18 mouse cellular contexts compared by ENCODE assay signal in the genomic region with DNA sequence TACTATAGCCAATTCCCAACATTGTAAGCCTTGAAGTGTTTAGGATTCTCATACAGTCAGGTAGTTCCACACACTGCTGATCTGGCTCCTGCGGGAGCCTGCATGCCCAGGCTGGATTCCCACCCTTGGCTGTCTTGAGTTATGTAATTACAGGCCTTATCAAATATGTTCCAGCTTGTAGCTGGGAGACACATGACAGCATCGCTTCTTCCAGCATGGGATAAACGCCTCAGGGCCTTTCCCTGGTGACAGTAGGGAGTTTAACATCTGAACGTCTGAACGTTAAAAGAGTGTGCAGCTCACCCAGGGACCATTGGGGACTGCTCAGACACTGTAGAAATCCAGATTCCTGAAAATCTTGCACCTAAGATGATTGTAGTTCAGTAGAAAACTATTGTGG. TPM values are rescaled to one million over a fixed set of nuclear protein-coding genes. Genes with fewer than 3 reads are reported as not detected.
DNase-seq lines count a peak whose midpoint lies in the region; ATAC-seq and TF ChIP-seq lines count a peak whose summit lies in the region.
"Had no signal": no experiment of that assay in that cellular context is flagged by ENCODE, and none has a peak within 500 bp of the region (broad histone marks: within the 10 kb centered on the region; RNA-seq: fewer than 3 reads in every experiment).

No protein-coding gene starts in this region.

- H3K4me2 ChIP-seq in hindbrain, postnatal 0 days (ENCODE audit: low read depth, low read length): no peak overlapping the region
- H3K4me2 ChIP-seq in hindbrain, embryonic 13.5 days: no peak overlapping the region
- no peak overlapping the region for H3K4me2 ChIP-seq in heart, embryonic 15.5 days
- H3K4me2 ChIP-seq: stomach, embryonic 15.5 days had no signal

- no peak for ATAC-seq in hindbrain, postnatal 0 days
- ATAC-seq in hindbrain, embryonic 13.5 days (ENCODE audit: low FRiP score): no peak
- 0 out of 2 replicates have a peak, but pooled peaks have one; percentile 31 for ATAC-seq in heart, embryonic 15.5 days (replicated peaks; ENCODE audit: insufficient number of reproducible peaks, insufficient read depth, low FRiP score, low read depth)
- ATAC-seq: intestine, postnatal 0 days had no signal

- no peaks in the 10 kb centered on the region for H3K9me3 ChIP-seq in hindbrain, postnatal 0 days (ENCODE audit: low read length)
- H3K9me3 ChIP-seq in hindbrain, embryonic 13.5 days: no peaks in the 10 kb centered on the region
- no peaks in the 10 kb centered on the region for H3K9me3 ChIP-seq in heart, embryonic 15.5 days (replicated peaks)
- H3K9me3 ChIP-seq: G1E; hindbrain, embryonic 10.5 days; stomach, embryonic 15.5 days had no signal

- TF ChIP-seq POLR2A in testis, adult 2 months (IDR thresholded peaks at IDR 0.05; ENCODE audit: control insufficient read depth, low read depth, low read length): no peak

- H3K27me3 ChIP-seq in hindbrain, postnatal 0 days (ENCODE audit: insufficient read depth, low read length): no peaks in the 10 kb centered on the region
- H3K27me3 ChIP-seq in hindbrain, embryonic 13.5 days: no peaks in the 10 kb centered on the region
- H3K27me3 ChIP-seq in testis, adult 2 months (ENCODE audit: control insufficient read depth, insufficient read depth, low read length): no peaks in the 10 kb centered on the region
- no peaks in the 10 kb centered on the region for H3K27me3 ChIP-seq in heart, embryonic 15.5 days
- H3K27me3 ChIP-seq: stomach, embryonic 15.5 days had no signal

- H3K4me3 ChIP-seq in hindbrain, postnatal 0 days (ENCODE audit: low read length): no peak overlapping the region
- no peak overlapping the region for H3K4me3 ChIP-seq in hindbrain, embryonic 13.5 days
- no peak overlapping the region for H3K4me3 ChIP-seq in testis, adult 2 months (ENCODE audit: control insufficient read depth, low read depth, low read length)
- H3K4me3 ChIP-seq in heart, embryonic 15.5 days: no peak overlapping the region
- H3K4me3 ChIP-seq: hindbrain, embryonic 10.5 days; stomach, embryonic 15.5 days had no signal

- no peak for DNase-seq in hindbrain, postnatal 0 days (ENCODE audit: low spot score)
- no peak for DNase-seq in testis, postnatal 10 days (ENCODE audit: low spot score)
- peak; percentile 38 for DNase-seq in skeletal muscle tissue, adult 2 months (ENCODE audit: low read depth, low spot score)
- DNase-seq in adrenal gland, postnatal 10 days: no peak
- DNase-seq in thymus, postnatal 4 days: no peak
- DNase-seq: adrenal gland, postnatal 14 days; cerebellum, adult 9-10 months; kidney, postnatal 10 days; retina, postnatal 1 day; thymus, postnatal 36 days had no signal

- H3K4me1 ChIP-seq in hindbrain, postnatal 0 days (ENCODE audit: insufficient read depth, low read length): no peaks in the 10 kb centered on the region
- H3K4me1 ChIP-seq in hindbrain, embryonic 13.5 days (replicated peaks): peaks cover 15% of the 10 kb centered on the region
- H3K4me1 ChIP-seq in testis, adult 2 months (ENCODE audit: control insufficient read depth, insufficient read depth, low read length): peaks cover 2% of the 10 kb centered on the region; the same call in 1 of the 2 replicates
- H3K4me1 ChIP-seq in heart, embryonic 15.5 days (replicated peaks): peaks cover 10% of the 10 kb centered on the region
- H3K4me1 ChIP-seq: stomach, embryonic 15.5 days had no signal

- peaks cover 21% of the 10 kb centered on the region for H3K36me3 ChIP-seq in hindbrain, postnatal 0 days (ENCODE audit: insufficient read depth, low read length)
- H3K36me3 ChIP-seq in hindbrain, embryonic 13.5 days: peaks cover 55% of the 10 kb centered on the region
- no peaks in the 10 kb centered on the region; the same call in 1 of the 2 replicates for H3K36me3 ChIP-seq in testis, adult 2 months (ENCODE audit: control insufficient read depth, insufficient read depth, low read length)
- peaks cover 29% of the 10 kb centered on the region for H3K36me3 ChIP-seq in heart, embryonic 15.5 days

- peak overlapping the region; percentile 41; the same call in 1 of the 2 replicates for H3K27ac ChIP-seq in hindbrain, postnatal 0 days
- no peak overlapping the region for H3K27ac ChIP-seq in hindbrain, embryonic 13.5 days
- peak overlapping the region; percentile 51 for H3K27ac ChIP-seq in testis, adult 2 months (ENCODE audit: control insufficient read depth, insufficient read depth, low read depth, low read length)
- H3K27ac ChIP-seq in heart, embryonic 15.5 days: peak overlapping the region; percentile 47
- H3K27ac ChIP-seq: hindbrain, embryonic 10.5 days; liver, embryonic 14.5 days had no signal

- 60% methylated on average over 5 of the region's 5 CpGs for WGBS in hindbrain, postnatal 0 days
- WGBS in hindbrain, embryonic 13.5 days: 77% methylated on average over 5 of the region's 5 CpGs
- WGBS in heart, embryonic 15.5 days: 47% methylated on average over 5 of the region's 5 CpGs

- no peak overlapping the region for H3K9ac ChIP-seq in hindbrain, postnatal 0 days (replicated peaks; ENCODE audit: low read length)
- no peak overlapping the region for H3K9ac ChIP-seq in hindbrain, embryonic 13.5 days
- H3K9ac ChIP-seq in heart, embryonic 15.5 days: no peak overlapping the region
- H3K9ac ChIP-seq: liver, embryonic 14.5 days; stomach, embryonic 15.5 days had no signal

- TF ChIP-seq CTCF in hindbrain, postnatal 0 days (IDR thresholded peaks at IDR 0.05; ENCODE audit: low read depth): no peak
- TF ChIP-seq CTCF in testis, adult 2 months (IDR thresholded peaks at IDR 0.05; ENCODE audit: control insufficient read depth, insufficient read depth, insufficient replicate concordance, low read depth, low read length): no peak

RNA-seq across cellular contexts. Expression of gene Fbxo42, which starts 28.1 kb away (rescaled TPM):
- total RNA-seq in hindbrain, postnatal 0 days (2014; rRNA removed): 20.8 and 22.5 TPM in 2 replicates
- polyA plus RNA-seq in hindbrain, postnatal 0 days (2015; fragmentation: Nextera tagmentation; extraction: Ambion mirVana): 15.5 and 17.5 TPM in 2 replicates
- polyA plus RNA-seq in hindbrain, embryonic 13.5 days (2015; fragmentation: Nextera tagmentation; extraction: Ambion mirVana): 21.9 and 22.3 TPM in 2 replicates
- polyA plus RNA-seq in testis, adult 2 months (2012; rRNA removed): 10.7 and 11.0 TPM in 2 replicates
- 10.3 and 15.3 TPM in 2 replicates for polyA plus RNA-seq in heart, embryonic 15.5 days (2015; fragmentation: Nextera tagmentation; extraction: Ambion mirVana)
- total RNA-seq in adrenal gland, postnatal 10 days (2021): 10 to 100 TPM; 16.6 to 21.2 TPM

RNA-seq across cellular contexts. Expression of gene Szrd1, which starts 36.2 kb away (rescaled TPM):
- total RNA-seq in hindbrain, postnatal 0 days (2014; rRNA removed): 58.7 and 68.8 TPM in 2 replicates
- 16.5 and 17.0 TPM in 2 replicates for polyA plus RNA-seq in hindbrain, postnatal 0 days (2015; fragmentation: Nextera tagmentation; extraction: Ambion mirVana)
- polyA plus RNA-seq in hindbrain, embryonic 13.5 days (2015; fragmentation: Nextera tagmentation; extraction: Ambion mirVana): 28.9 and 29.3 TPM in 2 replicates
- polyA plus RNA-seq in testis, adult 2 months (2012; rRNA removed): 8.2 and 8.6 TPM in 2 replicates
- 30.1 and 32.8 TPM in 2 replicates for polyA plus RNA-seq in heart, embryonic 15.5 days (2015; fragmentation: Nextera tagmentation; extraction: Ambion mirVana)
- total RNA-seq in adrenal gland, postnatal 10 days (2021): 100 to 1,000 TPM; 111 to 115 TPM

RNA-seq across cellular contexts. Expression of gene Rsg1, which starts 38.0 kb away (rescaled TPM):
- total RNA-seq in hindbrain, postnatal 0 days (2014; rRNA removed): 2.4 and 8.7 TPM in 2 replicates
- 3.9 and 4.3 TPM in 2 replicates for polyA plus RNA-seq in hindbrain, postnatal 0 days (2015; fragmentation: Nextera tagmentation; extraction: Ambion mirVana)
- 8.1 and 8.5 TPM in 2 replicates for polyA plus RNA-seq in hindbrain, embryonic 13.5 days (2015; fragmentation: Nextera tagmentation; extraction: Ambion mirVana)
- 2.3 and 2.9 TPM in 2 replicates for polyA plus RNA-seq in testis, adult 2 months (2012; rRNA removed)
- 1.9 and 3.2 TPM in 2 replicates for polyA plus RNA-seq in heart, embryonic 15.5 days (2015; fragmentation: Nextera tagmentation; extraction: Ambion mirVana)
- 1 to 10 TPM; 1.5 to 1.7 TPM for total RNA-seq in adrenal gland, postnatal 10 days (2021)
